Mouse (Mus musculus) Muller cell, postnatal 12 days (primary cell): Measurements from ENCODE around the gene Susd2.
A peak's percentile ranks its signal among the peaks of the same experiment; 100 is the strongest.

ENCODE experiments used
- DNase-seq: peaks from one replicate; pipeline ENCODE4 v3.0.0-alpha.2; 2015; ENCODE audit errors: inconsistent ontology term

The Susd2 gene

DNA sequence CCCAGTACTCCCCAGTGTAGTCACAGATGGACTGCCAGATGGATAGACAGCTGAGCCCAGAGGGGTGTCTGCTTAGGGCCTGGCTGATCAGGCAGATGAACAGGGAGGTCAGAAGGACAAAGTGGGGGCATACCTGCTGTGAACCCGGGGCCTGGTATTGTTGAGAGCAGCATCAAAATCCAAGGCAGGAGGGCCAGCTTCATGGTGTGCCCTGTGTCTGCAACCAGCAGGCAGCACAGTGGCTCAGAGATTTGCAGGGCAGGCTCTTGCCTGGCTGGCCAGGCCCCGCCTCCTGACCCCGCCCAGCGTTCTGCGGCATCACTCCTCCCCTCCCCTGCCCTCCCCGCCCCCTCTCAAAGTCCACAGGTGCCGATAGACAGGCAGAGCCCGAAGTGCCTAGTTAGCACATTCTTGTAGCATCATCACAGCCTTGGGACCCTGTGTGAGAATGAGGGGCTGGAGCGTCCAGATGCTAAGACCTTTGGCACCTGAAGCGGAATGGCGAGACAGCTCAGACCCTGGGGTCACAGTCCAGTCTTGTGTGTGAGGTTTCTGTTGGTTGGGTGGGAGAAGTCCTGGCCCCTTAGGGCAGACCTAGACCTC, at the start of gene Susd2:
Gene Susd2 (minus strand): TSS at position 268 of the 603 bp plus-strand sequence.
- peak; percentile 50 for DNase-seq

DNA sequence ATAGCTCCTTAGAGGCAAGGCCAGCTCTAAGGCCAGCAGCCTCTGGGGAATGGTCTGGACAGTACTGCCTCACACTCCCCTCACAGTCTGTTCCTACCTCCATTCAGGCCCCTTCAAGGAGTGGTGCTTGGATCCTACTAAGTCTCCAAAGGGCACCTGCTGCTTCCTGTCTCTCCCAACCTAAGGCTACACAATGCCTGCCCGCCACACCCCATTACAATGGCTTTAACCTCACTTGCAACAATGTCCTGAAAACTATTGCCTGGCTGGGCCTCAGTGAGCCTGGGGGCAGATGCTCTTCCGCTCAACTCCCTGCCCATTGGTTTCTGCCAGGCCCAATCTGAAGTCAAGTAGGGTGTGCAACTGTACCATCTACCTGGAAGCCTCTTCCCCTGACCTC, 44.8 kb upstream of the Susd2 start:
- DNase-seq: no peak

DNA sequence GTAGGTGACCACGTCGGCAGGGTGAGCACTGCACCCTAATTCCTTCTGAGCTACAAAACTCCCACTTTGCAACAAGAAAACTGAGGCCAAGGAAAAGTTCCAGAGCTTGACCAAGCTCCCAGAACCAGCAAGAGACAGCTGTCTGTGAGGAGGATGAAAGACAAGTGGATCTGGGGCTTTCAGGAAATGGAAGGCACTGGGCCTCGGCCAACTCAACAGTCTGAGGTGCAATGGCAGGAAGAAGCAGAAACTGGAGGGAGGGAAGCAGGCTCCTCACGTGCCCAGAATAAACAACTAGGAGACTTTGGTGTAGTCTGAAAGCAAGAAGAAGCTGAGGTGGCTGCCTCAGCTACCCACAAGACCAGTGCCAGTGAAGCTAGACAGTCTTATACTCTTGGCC, 42.9 kb upstream of the Susd2 start:
- no peak for DNase-seq

DNA sequence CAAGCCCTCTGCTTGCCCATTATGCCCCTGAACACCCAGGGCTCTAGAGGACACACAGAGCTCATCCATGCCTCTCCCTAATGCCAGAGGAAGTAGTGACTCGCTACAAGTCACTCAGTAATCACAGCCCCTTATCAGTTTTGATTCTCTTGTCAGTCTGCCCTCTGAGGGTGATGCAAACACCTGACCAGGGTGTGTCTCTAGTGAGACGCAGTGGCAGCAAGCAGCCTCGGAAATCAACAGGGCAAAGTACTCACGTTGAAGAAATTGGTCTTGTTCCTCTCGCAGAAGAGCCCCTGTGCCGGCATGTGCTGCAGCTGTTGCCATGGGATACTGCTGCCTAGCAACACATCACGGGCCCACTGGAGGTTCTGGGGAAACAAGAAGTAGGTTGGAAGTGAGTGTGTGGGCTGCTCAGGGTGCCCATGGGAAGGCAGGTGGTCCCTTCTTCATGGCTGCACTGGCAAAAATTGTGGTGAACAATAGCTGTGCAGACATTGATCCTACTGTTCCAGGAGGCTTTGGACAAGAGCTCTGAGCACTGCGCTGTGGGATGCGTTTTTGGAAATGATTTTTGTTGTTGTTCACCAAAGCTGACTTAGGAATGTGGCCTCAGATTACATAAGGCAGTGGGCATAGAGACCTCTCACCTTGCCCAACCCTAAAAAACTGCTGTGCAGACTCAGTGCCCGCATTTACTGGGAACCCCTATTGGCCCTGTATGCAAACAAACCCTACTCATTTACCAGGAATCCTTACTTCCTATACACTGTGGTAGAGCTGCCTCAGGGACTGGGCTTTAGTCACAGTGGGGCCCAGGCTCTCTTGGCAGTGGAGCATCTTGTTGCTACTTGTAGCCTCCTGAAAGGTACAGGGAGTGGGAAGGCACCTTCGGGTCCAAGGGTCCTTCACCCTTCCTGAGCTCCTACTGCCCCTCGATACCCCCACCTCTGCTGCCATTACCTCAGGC, 40.5 kb upstream of the Susd2 start:
- peak; percentile 27 for DNase-seq

DNA sequence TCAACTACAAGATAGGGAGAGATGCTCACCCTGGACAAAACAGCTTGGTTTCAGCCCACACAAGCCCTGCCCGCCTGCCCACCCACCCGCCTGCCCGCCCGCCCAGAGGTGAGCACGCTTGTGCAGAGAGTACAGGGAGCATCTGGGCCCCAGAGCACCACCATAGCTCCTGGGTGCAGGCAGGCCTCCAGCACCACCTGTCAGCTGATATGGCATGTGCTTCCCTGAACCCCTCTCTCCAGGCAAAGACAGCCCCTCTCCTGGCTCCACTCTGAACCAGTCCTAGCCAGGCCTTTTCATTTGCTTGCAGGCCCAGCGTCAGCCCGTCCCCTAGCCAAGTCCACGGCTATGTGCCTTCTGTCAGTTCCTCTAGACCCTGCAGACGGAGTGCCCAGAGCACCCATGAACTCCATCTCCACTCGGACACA, 36.8 kb upstream of the Susd2 start:
- no peak for DNase-seq

DNA sequence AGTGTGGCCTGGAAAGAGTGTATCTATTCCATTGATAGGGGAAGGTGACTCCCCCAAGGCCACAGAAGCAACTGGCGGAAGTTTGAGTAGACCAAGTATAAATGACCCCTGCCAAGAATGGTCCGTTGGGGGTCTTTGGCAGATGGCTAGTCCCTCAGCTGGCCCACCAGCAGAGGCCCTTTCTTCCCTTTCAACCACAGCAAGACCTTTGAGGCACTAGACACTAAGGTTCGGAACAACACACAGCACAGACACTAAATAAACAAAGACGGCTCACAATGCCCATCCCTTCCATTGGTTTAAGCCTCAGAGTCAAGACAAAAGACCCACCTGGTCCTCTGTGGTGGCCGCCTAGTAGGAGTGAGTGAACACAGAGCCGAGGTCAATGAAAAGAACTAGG, 35.4 kb upstream of the Susd2 start:
- no peak for DNase-seq

DNA sequence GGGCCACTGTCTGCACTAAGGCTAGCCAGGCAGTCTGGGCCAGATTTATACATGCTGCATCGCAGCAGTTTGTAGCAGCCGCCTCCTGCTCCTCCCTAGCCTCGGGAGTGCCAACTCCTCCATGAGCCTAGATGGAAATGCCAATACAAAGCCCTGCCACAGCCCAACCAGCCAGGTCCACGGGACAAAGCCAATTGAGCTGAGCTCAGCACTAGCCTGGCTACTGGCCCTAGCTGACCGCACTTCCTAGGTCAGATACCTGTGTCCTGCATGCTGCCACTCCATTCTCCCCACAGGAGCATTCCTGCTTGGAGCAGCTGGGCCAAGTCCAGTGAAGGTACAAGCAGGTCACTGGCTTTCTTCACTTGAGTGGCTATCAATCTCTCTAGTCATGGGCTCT, 34.2 kb upstream of the Susd2 start:
- no peak for DNase-seq

DNA sequence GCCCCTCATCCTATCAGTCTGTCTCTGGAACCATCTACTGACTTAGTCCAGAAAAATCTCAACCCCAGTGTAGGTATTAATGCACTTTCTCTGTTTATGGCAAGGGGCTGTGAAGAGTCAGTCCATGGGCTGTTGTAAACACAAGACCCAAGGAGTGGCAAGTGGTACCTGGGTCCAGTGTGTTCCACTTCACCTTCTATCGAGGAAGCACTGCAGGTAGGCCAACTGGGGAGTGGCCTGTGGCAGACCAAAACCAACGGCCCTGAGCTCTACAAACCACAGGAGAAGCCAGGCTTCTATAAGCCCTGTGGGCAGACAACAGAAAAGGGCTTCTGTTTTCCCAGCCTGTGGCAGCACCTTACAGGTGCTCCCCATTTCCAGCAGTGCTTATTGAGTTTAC, 33.8 kb upstream of the Susd2 start:
- DNase-seq: no peak

DNA sequence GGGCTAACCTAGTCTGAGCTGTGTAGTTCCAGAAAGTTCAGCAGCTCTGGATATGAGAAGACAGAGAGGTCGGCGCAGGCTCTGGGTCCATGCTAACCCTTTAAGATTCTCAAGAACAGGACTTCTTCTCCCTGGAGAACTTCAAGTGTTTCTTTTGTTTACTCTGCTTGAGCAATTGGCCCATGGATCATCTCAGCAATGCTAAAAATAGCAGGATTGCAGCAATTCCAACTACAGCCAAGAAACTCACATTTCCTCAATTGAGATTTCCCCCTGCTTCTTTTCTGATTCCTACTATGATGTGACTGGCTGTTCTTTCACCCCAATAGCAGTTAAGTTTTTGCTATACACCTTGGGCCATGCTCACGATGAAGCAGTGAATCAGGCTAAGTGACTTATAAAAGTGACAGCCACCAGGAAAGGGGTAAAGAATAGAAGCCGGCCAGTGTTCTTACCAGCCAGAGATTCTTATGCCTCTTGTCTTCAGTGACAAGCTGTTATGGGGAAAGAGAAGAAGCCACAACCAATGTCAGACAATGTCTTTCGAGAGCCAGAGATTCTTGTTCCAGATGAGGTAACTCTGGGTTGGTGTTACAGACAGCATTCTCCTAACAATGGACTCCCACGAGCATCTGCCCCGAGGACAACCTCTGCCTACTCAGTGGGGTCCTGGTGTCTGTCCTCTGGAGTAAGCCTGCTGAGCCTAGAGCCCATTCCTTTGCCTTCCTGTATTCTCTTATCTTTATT, 33.2 kb upstream of the Susd2 start:
- peak; percentile 24 for DNase-seq

DNA sequence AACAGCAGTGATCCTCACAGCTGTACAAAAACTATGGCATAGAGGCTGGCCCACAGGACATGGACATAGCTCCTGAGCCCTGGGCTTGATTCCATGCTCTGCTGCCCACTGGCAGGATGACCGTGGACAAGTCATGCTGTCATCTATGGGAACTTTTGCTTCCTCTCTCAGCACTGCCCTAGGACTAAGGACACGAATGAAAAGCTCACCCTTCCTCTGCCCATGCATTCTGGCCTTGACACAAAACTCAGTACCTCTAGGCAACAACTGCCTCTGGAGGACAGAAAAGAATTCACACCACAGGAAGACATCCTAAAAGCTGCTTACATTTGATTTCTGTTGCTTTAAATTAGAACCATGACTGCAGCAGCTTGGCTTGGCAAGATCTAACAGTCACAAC, 32.5 kb upstream of the Susd2 start:
- no peak for DNase-seq

DNA sequence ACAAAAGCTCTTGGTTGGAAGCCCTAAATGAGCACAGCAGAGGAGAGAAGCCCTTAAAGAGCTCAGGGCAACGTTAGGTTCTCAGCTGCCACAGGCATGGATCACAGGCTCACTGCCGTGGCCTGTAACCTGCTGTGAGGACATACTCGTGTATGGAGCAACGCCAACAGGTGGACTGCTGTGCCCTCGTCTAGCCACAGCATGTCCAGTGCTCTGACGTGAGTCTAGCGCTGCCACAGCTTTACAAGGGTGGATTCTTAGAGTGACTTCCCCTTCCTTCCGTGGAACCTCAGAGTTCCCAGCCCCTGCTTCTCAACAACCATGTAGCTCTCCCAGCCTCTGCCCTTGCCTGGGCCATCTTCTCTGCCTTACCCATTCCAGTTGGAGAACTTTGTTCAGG, 31.8 kb upstream of the Susd2 start:
- DNase-seq: no peak

DNA sequence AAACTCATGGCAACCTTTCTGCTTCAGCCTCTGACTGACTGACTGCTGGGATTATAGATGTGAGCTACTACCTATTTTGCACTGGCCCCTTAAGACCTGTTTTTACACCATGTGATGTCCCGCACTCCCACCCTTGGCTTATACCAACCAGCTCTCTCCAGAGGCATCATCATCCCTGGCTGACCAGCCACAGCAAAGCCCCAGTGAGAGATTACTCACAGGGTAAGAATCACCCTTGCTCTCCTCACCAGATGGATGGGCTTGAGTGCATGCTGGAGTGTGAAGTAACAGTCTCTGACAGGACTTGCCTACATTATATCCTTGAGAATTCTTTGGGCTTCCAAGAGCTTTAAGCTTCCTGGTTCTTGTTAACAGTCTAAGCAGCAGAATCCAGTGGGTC, 26.1 kb upstream of the Susd2 start:
- DNase-seq: no peak

DNA sequence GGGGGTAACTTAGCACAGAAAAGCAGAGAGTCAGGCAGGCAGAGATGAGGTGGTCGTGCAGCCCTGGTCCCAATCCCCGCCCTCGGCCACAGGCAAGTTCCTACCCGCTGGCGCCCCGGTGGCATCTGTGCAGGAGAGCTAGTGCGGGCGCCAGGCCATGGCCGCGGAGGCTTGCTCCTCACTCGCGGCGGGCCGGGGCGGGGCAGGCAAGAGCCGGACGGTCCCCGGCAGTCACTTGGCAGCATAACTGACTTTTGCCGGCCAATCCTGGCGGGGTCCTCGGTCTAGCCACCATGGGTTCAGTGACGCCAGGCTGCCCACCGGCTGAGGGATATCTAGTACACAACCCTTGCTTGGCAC, 24.1 kb upstream of the Susd2 start:
- DNase-seq: peak; percentile 78

DNA sequence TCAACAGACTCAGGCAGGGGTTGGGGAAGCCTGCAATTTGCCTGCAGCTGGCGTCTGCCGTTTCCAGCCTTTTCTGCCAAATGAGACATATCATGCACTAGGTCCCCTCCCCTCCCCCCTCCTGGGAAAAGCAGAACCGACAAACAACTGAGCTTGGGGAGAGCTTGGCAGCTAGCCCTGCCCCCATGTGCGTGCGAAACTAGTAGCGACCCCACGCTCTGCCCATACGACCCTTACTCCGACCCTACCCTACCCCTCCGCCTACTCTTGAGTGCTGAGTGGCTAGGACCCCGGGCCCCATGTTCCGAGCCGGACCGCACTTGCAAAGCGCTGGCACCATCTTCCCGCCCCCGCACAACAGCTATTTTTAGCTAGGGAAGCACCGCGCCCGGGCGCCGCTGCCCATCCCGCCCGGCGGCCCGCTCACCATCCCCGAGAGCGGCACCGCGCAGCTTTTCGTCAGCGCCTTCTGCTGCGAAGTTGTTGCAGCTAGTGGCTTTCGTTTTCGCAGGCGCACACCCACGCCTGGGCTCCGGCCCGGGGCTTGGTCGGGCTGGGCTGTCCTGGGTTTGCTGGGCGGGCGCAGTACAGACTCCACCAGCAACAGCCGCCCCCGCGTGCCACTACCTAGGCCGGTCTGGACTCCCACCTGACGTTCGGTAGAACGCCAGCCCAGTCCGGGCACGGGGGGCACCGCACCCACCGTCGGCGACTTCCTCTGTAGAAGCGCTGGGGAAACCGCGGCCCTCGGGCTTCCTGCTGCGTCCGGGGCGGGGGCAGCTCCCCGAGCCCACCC, 23.5 kb upstream of the Susd2 start:
- DNase-seq: peak; percentile 82

DNA sequence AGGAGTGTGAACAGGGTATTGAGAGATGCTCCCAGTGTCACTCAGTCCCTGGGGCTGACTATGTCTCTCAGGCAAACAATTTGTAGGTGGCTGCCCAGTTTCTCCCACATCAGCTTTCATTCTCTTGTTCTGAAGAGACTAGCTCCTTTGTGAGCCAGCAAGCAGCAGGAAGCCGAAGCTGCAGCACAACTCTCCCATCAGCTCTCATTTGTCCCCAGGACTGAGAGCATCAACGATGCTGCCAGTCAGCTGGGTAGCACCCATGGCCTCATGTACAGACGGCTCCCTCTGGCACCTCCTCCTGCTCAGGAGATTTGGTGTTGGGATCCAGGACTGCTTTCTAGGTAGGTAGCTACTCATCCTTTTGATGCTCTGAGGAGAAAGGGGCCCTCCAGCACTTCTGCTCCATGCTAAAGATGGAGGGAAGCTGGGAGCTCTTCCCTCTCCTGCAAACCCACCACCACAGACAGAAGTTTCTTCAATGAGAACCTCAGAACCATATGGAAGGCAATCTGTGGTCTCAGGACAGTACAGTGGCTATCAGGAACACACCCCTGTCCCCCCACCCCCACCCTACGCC, 22.7 kb upstream of the Susd2 start:
- peak; percentile 53 for DNase-seq

DNA sequence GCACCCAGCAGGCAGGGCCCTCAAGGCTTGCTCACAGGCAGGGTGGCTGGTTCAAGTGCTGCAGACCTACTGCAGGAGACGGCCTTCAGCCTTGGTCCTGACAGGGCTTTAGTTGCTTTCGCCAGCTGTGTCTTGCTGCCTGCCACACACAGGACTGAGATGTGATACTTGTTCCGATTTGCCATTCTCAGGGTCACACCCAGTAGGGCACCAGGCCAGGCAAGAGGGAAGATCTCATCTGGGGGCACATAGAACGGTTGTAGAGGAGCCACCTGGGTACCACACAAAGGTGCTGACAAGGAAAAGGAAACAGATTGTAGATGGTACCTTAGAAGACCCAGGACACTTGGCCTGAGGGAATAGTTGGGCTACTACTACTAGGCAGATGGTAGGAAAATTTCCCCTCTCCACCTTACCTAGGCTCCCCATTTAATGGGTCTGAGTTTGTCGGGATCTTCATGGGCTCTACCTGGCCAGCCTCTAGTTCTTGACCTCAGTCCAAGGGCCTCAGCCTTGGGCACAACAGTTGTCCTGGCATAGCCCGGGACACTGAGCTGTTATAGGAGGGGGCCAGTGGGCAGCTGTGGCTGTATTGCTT, 21.0 kb upstream of the Susd2 start:
- DNase-seq: no peak

DNA sequence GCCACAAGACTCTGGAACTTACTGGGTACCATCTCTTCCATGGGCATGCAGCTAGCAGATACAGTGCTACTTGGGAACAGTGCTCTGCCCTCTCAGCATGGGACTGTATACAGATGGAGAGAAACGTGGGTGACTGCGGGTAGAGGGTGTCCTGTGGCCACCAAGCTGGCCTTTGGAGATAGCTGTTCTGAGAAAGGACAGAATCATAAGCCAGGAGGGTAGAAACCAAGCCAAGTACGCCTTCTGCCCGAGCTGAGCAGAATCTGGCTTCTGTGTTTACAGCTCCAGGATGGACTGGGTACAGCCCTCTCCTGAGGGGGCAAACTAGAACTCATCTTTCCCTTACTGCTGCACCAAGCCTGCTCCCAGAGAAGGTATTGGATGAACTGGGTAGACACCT, 18.8 kb upstream of the Susd2 start:
- DNase-seq: no peak

DNA sequence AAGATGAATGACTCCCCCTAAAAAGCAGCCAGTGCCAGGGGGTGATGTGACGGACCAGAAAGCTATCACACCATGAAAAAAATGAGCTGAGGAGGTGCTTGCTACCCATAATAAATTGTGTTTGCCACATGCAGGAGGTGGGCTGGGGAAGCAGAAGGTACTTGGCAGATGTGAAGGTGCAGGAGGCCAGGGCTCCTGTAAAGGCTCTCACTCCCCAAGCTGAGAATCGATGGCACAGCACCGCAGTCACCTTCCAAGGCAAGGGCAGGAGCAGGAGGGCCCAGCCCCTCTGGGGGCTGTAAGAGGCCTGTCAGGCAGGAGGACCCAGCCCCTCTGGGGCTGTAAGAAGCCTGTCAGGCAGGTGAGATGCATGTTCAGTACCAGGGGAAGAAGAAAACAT, 18.1 kb upstream of the Susd2 start:
- no peak for DNase-seq

DNA sequence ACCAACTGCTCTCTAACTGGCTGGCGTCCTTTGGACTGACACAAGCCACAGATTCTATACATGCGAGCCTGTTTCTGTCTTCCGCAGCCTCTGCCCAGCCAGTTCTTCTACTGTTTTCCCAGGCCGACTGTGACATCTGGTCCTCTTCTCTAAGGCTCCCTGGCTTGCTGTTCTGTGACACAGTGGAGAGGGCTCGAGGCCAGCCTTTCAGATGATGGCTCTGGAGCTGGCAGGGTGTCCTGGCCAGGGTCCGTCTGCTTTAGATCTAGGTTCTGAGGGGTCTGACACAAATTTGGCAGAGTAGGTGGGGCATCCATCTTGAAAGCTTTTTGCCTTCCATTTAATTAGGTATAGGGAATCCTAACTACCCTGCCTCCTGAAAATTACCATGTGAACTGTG, 17.6 kb upstream of the Susd2 start:
- no peak for DNase-seq

DNA sequence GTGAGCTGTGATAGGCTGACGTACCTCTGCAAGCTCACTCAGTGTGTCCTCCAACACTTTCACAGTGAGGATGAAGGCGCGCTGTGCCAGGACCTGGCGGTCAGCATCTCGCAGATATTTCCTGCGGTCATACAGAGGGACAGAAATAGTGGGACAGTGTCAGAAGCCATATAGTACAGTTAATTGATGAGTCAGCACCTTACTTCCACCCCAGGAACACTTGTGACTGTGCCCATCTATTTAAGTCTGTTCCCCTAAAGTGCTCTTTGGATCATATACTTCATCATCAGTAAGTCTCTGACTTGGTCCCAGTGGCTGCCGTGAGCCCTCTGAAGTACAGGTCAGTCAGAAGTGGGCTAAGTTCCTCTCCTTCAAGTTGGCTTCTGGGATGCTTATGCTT, 14.0 kb upstream of the Susd2 start:
- DNase-seq: no peak

DNA sequence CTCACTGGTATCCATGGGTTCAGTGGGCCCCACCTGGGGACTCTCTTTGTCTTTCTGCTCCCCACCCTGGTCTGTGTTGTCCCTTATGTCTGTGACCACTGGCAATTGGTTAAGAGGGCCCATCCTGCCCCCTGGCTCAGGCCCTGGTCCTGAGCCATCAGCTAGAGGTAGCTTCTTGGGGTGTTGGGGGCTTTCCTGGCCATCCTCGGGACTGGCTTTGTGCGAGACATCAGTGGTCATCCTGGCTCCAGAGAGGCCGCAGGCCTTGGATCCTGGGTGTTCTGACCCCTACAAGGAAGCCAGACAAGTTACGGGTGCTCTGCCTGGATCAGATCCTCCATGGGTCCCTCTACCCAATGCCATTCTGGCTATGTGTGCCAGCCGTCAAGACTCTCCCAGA, 13.4 kb upstream of the Susd2 start:
- DNase-seq: no peak
